Mouse (Mus musculus) spleen, adult 2 months (tissue): ENCODE measurements around the gene Nkd2. TPM values are rescaled to one million over a fixed set of nuclear protein-coding genes. Genes with fewer than 3 reads are reported as not detected.

Experiments used
- DNase-seq, 2 experiments: peaks; one replicate each; pipeline versions ENCODE4 v3.0.0 to v3.0.0-alpha.2; 2012 to 2021; ENCODE audit warnings: low spot score in 2 of 2, low read depth in 1 of 2
- H3K27ac ChIP-seq: fragments of 200-500 bp; 2 replicates; pipeline ENCODE4 v1.5.1; 2012; ENCODE audit warnings: low read length, inconsistent platforms; ENCODE audit not compliant: insufficient read depth
- H3K27me3 ChIP-seq: fragments of 200-500 bp; 2 replicates; pipeline ENCODE4 v1.6.1; 2012; ENCODE audit warnings: mild to moderate bottlenecking, moderate library complexity, low read length, inconsistent platforms; ENCODE audit not compliant: control insufficient read depth, insufficient read depth
- H3K36me3 ChIP-seq: fragments of 200-500 bp; 2 replicates; pipeline ENCODE4 v1.6.1; 2012; ENCODE audit warnings: mild to moderate bottlenecking, low read length, inconsistent platforms; ENCODE audit not compliant: control insufficient read depth, insufficient read depth
- H3K4me1 ChIP-seq: fragments of 200-500 bp; 2 replicates; pipeline ENCODE4 v1.6.1; 2011; ENCODE audit warnings: inconsistent platforms; ENCODE audit not compliant: control insufficient read depth, insufficient read depth, insufficient read length
- H3K4me3 ChIP-seq: fragments of 200-500 bp; 2 replicates; pipeline ENCODE4 v1.5.1; 2011; ENCODE audit warnings: mild to moderate bottlenecking, inconsistent platforms; ENCODE audit not compliant: insufficient read depth, insufficient read length; ENCODE audit errors: extremely low read depth
- CTCF ChIP-seq: fragments of 200-500 bp; IDR thresholded peaks from 2 replicates; pipeline ENCODE4 v1.5.1; 2011; ENCODE audit warnings: mild to moderate bottlenecking, inconsistent platforms; ENCODE audit not compliant: insufficient read depth, insufficient read length, insufficient replicate concordance; ENCODE audit errors: extremely low read depth
- POLR2A ChIP-seq: fragments of 200-500 bp; IDR thresholded peaks from 2 replicates; pipeline ENCODE4 v1.6.1; 2011; ENCODE audit warnings: low read depth, low read length, inconsistent platforms
- WGBS: fragments of 180-500 bp; shearing (Covaris S2); methylation state at CpG from one replicate; pipeline ENCODE4 v1.1.7; 2018; 5-methylcytosine and 5-hydroxymethylcytosine counted together
- polyA plus RNA-seq: library from polyadenylated mRNA; depleted of rRNA; stranded (reverse); fragments of >200 nt; gene quantifications from 2 replicates; pipeline ENCODE4 v1.2.3, GENCODE M21; 2012; rRNA removed

Gene Nkd2
- polyA plus RNA-seq, 1 experiment, result 2.2 TPM

DNA sequence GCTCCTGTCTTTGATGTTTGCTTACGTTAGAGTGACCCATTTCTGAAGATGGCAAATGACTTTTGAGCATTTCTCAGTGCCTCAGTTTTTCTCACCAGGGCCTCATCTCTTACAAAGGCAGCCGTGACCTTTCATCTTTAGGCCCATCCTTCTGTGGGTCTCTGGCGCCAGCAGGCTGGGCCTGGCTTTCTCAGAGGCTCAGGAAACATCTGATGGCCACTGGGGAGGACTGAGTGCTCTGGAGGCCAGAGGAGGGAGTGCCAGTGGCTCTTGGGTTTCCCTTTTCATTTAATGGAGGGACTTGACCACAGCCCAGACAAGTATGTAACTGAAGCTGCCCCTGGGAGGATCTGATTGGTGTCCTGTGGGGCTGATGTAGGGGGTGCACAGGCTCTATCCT is 76.3 kb downstream of the Nkd2 start:
- WGBS, result 75% methylated on average over 3 of the region's 3 CpGs
- no peak for TF ChIP-seq POLR2A
- no peak for TF ChIP-seq CTCF
- no peak overlapping the region for H3K4me3 ChIP-seq
- no peak for DNase-seq
- no peaks in the 10 kb centered on the region for H3K36me3 ChIP-seq
- H3K27ac ChIP-seq, result no peak overlapping the region
- H3K27me3 ChIP-seq, result no peaks in the 10 kb centered on the region
- peaks cover 6% of the 10 kb centered on the region; the same call in 1 of the 2 replicates for H3K4me1 ChIP-seq

- Histone ChIP-seq H3K27me3 (no peaks in the 10 kb centered on the region), H3K27ac (no peak overlapping the region)
These were observed 77.3 kb downstream of the Nkd2 start for GRCm38 (mm10) chr13:73769916-73770682.

More at GRCm38 (mm10) chr13:73769916-73770682, 77.3 kb downstream of the Nkd2 start:
- TF ChIP-seq CTCF (no peak), POLR2A (no peak)
- peaks cover 6% of the 10 kb centered on the region; the same call in 1 of the 2 replicates for H3K4me1 ChIP-seq
- no peak overlapping the region for H3K4me3 ChIP-seq
- no peaks in the 10 kb centered on the region for H3K36me3 ChIP-seq
- DNase-seq, result no peak
- WGBS, result 72% methylated on average over 4 of the region's 4 CpGs

Other genes with a start within 250 kb of the Nkd2 start
- 107 and 112 TPM in 2 replicates for gene Clptm1l, start 243.6 kb downstream of the Nkd2 start, polyA plus RNA-seq
- gene Tert, start 220.7 kb downstream of the Nkd2 start, polyA plus RNA-seq, result 3.4 and 3.9 TPM in 2 replicates
- 0.42 TPM in 1 of 2 replicates, not detected in the other for gene Slc6a18, start 169.6 kb downstream of the Nkd2 start, polyA plus RNA-seq
- 0.28 and 0.44 TPM in 2 replicates for gene Slc6a19, start 142.8 kb downstream of the Nkd2 start, polyA plus RNA-seq
- gene Slc12a7, start 114.5 kb downstream of the Nkd2 start, polyA plus RNA-seq, result 56.2 and 60.2 TPM in 2 replicates
- 0.49 and 0.62 TPM in 2 replicates for gene Trip13, start 90.2 kb upstream of the Nkd2 start, polyA plus RNA-seq
- gene Brd9, start 90.2 kb upstream of the Nkd2 start, polyA plus RNA-seq, result 26.6 and 27.8 TPM in 2 replicates
- not detected in 2 replicates for gene Zdhhc11, start 116.2 kb upstream of the Nkd2 start, polyA plus RNA-seq
- 1.4 and 2.2 TPM in 2 replicates for gene Tppp, start 161.8 kb upstream of the Nkd2 start, polyA plus RNA-seq
- 2.4 and 3.7 TPM in 2 replicates for gene Cep72, start 214.7 kb upstream of the Nkd2 start, polyA plus RNA-seq